Mouse (Mus musculus): ENCODE data around the gene Creb3l1. TPM values are rescaled to one million over a fixed set of nuclear protein-coding genes. Genes with fewer than 3 reads are reported as not detected.

Creb3l1 gene
- polyA plus RNA-seq, 2 experiments: 0.66 to 0.84 TPM

DNA sequence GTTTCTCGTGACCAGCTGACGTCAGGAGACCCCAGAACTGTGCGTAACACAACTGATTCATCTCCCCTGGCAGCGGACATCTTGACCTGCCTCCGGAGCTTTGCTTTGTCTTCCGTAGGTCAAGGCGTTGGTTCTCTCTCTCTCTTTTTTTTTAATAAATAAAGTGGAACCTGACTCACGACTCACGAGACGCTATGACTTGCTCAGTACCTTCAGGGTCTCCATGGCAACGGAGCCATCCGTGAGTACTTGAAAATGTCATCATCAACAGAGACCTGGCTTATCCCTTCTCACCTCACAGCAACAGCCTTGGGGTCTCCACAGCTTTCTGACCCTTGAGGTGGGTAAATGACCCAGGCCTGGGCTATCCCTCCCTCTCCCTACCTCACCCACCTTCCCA lies 19.0 kb upstream of the Creb3l1 start:
- Histone ChIP-seq H3K4me3 (ENCODE audit: insufficient read depth in 1 of 2, low read depth in 2 of 2, low read length in 2 of 2) (no peak overlapping the region), H3K9me3 (ENCODE audit: control insufficient read depth, low read length) (no peaks in the 10 kb centered on the region), H3K27me3 (ENCODE audit: control insufficient read depth, insufficient read depth, low read length) (no peaks in the 10 kb centered on the region), H3K27ac (no peak overlapping the region), H3K9ac (replicated peaks) (no peak overlapping the region), H3K4me1 (replicated peaks; ENCODE audit: control insufficient read depth in 2 of 2, insufficient read depth in 2 of 2, low read length in 1 of 2) (no peaks in the 10 kb centered on the region), H3K4me2 (ENCODE audit: low read depth) (no peak overlapping the region), H3K36me3 (replicated peaks; ENCODE audit: control insufficient read depth, insufficient read depth, low read depth) (no peaks in the 10 kb centered on the region)
- DNase-seq (ENCODE audit: low read depth in 3 of 3, low spot score in 3 of 3) (no peak), ATAC-seq (ENCODE audit: insufficient read depth) (no peak)
- 70% methylated on average over 12 of the region's 12 CpGs for WGBS (ENCODE audit: insufficient replicate concordance)
- no peak for TF ChIP-seq CTCF (IDR thresholded peaks at IDR 0.05; ENCODE audit: low read depth)

DNA sequence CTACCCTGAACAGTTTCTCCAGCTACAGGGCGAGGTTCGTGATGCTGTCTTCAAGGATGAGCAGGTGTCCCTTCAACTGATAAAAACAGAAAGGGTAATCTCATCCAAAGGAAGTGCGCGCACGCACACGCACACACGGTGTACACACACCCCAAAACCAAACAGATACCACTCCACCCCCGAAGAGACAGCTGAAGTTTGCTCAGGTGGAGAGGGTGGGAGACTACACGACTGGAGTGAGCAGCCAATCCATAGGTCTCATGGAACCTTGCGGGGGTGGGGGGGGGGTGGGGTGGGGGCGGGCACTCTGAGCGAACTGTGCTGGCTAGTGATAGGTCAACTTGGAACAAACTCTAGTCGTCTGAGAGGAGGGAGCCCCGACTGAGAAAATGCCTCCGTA lies 17.2 kb upstream of the Creb3l1 start:
- H3K4me1 ChIP-seq (replicated peaks; ENCODE audit: control insufficient read depth in 2 of 2, insufficient read depth in 2 of 2, low read length in 1 of 2): no peaks in the 10 kb centered on the region
- H3K9ac ChIP-seq (replicated peaks): no peak overlapping the region
- H3K4me3 ChIP-seq (ENCODE audit: insufficient read depth in 1 of 2, low read depth in 2 of 2, low read length in 2 of 2): no peak overlapping the region
- no peak for DNase-seq (ENCODE audit: low read depth in 3 of 3, low spot score in 3 of 3)
- no peak overlapping the region for H3K27ac ChIP-seq
- no peaks in the 10 kb centered on the region for H3K9me3 ChIP-seq (ENCODE audit: control insufficient read depth, low read length)
- H3K36me3 ChIP-seq (replicated peaks; ENCODE audit: control insufficient read depth, insufficient read depth, low read depth): no peaks in the 10 kb centered on the region
- TF ChIP-seq CTCF (IDR thresholded peaks at IDR 0.05; ENCODE audit: low read depth) (no peak), EP300 (IDR thresholded peaks at IDR 0.05; ENCODE audit: low read depth) (no peak)
- no peak overlapping the region for H3K4me2 ChIP-seq (ENCODE audit: low read depth)
- 55% methylated on average over 15 of the region's 15 CpGs for WGBS (ENCODE audit: insufficient replicate concordance)
- H3K27me3 ChIP-seq (ENCODE audit: control insufficient read depth, insufficient read depth, low read length): no peaks in the 10 kb centered on the region
- no peak for ATAC-seq (ENCODE audit: insufficient read depth)

DNA sequence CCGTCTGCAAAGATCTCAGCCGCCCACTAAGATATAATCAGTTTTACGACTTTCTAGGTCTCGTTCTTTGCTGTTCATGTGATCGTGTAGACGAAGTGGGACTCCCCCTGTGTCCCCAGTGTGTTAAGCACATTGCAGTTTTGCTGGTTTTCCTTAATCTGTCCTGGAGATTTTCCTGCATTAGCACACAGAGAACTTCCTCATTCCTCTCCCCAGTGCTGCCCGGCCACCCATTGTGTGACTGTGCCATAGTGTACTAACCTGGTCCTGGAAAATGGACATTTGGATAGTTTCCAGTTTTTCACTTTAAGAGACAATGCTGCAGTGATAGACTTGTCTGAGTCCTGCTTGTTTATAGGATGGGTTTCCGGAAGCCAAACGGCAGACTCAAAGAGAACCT lies 10.0 kb upstream of the Creb3l1 start:
- DNase-seq (ENCODE audit: low read depth in 3 of 3, low spot score in 3 of 3) (no peak), ATAC-seq (ENCODE audit: insufficient read depth) (no peak)
- H3K27me3 ChIP-seq (ENCODE audit: control insufficient read depth, insufficient read depth, low read length): no peaks in the 10 kb centered on the region
- TF ChIP-seq CTCF (IDR thresholded peaks at IDR 0.05; ENCODE audit: low read depth): no peak
- TF ChIP-seq EP300 (IDR thresholded peaks at IDR 0.05; ENCODE audit: low read depth): no peak
- 46% methylated on average over 9 of the region's 9 CpGs for WGBS (ENCODE audit: insufficient replicate concordance)
- no peak overlapping the region for H3K4me3 ChIP-seq (ENCODE audit: insufficient read depth in 1 of 2, low read depth in 2 of 2, low read length in 2 of 2)
- no peak overlapping the region for H3K27ac ChIP-seq
- no peak overlapping the region for H3K9ac ChIP-seq (replicated peaks)
- H3K4me2 ChIP-seq (ENCODE audit: low read depth): no peak overlapping the region
- no peaks in the 10 kb centered on the region for H3K9me3 ChIP-seq (ENCODE audit: control insufficient read depth, low read length)
- H3K4me1 ChIP-seq (replicated peaks; ENCODE audit: control insufficient read depth in 2 of 2, insufficient read depth in 2 of 2, low read length in 1 of 2): no peaks in the 10 kb centered on the region
- no peaks in the 10 kb centered on the region for H3K36me3 ChIP-seq (replicated peaks; ENCODE audit: control insufficient read depth, insufficient read depth, low read depth)

DNA sequence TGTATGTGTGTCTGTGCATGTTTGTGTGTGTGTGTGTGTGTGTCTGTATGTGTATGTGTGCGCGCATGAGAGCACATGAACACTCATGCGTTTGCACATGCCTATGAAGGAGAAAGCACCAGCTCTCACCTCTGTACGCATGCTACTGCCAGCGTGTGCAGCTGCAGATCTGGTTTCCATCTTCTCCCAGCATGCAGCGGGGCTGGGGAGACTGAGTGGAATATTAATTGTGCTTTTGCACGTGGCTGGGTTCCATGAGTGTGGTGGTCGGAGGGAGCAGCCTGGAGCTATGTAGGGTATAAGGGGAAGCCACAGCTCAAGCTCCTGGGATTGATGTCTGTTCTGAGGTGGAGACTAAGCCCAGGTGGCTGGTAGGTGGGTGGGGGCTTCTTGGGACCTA lies 6.3 kb upstream of the Creb3l1 start:
- Histone ChIP-seq H3K36me3 (replicated peaks; ENCODE audit: control insufficient read depth, insufficient read depth, low read depth) (no peaks in the 10 kb centered on the region), H3K4me1 (replicated peaks; ENCODE audit: control insufficient read depth in 2 of 2, insufficient read depth in 2 of 2, low read length in 1 of 2) (0 out of 4 replicates have a peak, but pooled peaks cover 0 to 2% of the 10 kb centered on the region in 2 experiments), H3K4me3 (ENCODE audit: insufficient read depth in 1 of 2, low read depth in 2 of 2, low read length in 2 of 2) (no peak overlapping the region), H3K9me3 (ENCODE audit: control insufficient read depth, low read length) (no peaks in the 10 kb centered on the region), H3K4me2 (ENCODE audit: low read depth) (no peak overlapping the region), H3K27me3 (ENCODE audit: control insufficient read depth, insufficient read depth, low read length) (no peaks in the 10 kb centered on the region), H3K9ac (replicated peaks) (no peak overlapping the region), H3K27ac (no peak overlapping the region)
- ATAC-seq (ENCODE audit: insufficient read depth) (no peak), DNase-seq (ENCODE audit: low read depth in 3 of 3, low spot score in 3 of 3) (no peak)
- 66% methylated on average over 8 of the region's 8 CpGs for WGBS (ENCODE audit: insufficient replicate concordance)
- TF ChIP-seq CTCF (IDR thresholded peaks at IDR 0.05; ENCODE audit: low read depth) (no peak), EP300 (IDR thresholded peaks at IDR 0.05; ENCODE audit: low read depth) (no peak)

DNA sequence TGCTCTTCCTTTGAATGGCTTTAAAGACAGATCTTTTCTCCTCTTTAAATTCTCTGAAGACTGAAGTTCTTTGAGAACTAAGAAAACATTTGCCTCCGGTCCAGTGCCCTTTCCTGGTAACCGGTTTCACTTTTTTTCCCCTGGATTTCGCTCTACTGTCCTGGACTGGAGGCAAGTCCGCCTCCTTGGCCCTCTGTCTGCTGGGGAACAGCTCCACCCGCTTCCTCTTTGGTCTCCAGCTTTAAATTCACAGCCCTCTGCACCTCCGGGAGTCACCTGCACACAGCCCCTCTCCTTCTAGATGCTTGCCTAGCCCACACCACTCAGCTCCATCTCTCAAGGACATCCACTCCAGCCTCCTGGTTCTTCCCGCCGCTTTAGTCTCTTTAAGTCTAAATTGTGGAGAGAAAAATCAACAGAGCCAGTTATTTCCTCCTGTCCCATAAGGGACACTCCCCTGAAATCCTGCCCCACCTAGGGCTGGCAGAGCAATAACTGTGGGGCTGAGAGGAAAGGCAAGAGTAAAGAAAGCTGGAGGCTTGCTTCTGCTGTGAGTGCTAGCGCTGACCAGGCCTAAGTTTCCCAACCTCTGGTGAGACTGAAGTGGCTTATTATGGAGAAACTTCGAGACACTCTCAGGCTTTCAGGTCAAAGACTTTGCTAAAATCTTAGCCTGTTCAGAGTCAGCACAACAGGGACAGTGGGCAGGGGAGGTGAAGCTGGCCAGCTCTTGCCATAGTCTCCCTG lies 5.3 kb upstream of the Creb3l1 start:
- peaks cover 0 to 3% of the 10 kb centered on the region in 2 experiments; a peak in 1 of 4 replicates for H3K4me1 ChIP-seq (replicated peaks; ENCODE audit: control insufficient read depth in 2 of 2, insufficient read depth in 2 of 2, low read length in 1 of 2)
- H3K9ac ChIP-seq (replicated peaks): no peak overlapping the region
- no peaks in the 10 kb centered on the region for H3K36me3 ChIP-seq (replicated peaks; ENCODE audit: control insufficient read depth, insufficient read depth, low read depth)
- WGBS (ENCODE audit: insufficient replicate concordance): 58% methylated on average over 10 of the region's 10 CpGs
- H3K9me3 ChIP-seq (ENCODE audit: control insufficient read depth, low read length): no peaks in the 10 kb centered on the region
- DNase-seq (ENCODE audit: low read depth in 3 of 3, low spot score in 3 of 3) (no peak), ATAC-seq (ENCODE audit: insufficient read depth) (no peak)
- H3K4me2 ChIP-seq (ENCODE audit: low read depth): no peak overlapping the region
- no peak overlapping the region for H3K27ac ChIP-seq
- no peak for TF ChIP-seq CTCF (IDR thresholded peaks at IDR 0.05; ENCODE audit: low read depth)
- H3K27me3 ChIP-seq (ENCODE audit: control insufficient read depth, insufficient read depth, low read length): no peaks in the 10 kb centered on the region; the same call in 1 of the 2 replicates
- H3K4me3 ChIP-seq (ENCODE audit: insufficient read depth in 1 of 2, low read depth in 2 of 2, low read length in 2 of 2): no peak overlapping the region

Measured in liver, embryonic 14.5 days (tissue).